Mouse (Mus musculus): ENCODE data around the gene Kcnd2. TPM values are rescaled to one million over a fixed set of nuclear protein-coding genes. Genes with fewer than 3 reads are reported as not detected.

Kcnd2 gene
- polyA plus RNA-seq, 1 experiment from 2014 or later: 0.06 TPM

GRCm38 (mm10) chr6:21391776-21392175, 176.5 kb downstream of the Kcnd2 start:
- H3K4me2 ChIP-seq (replicated peaks; ENCODE audit: low read depth, low read length): no peak overlapping the region
- no peaks in the 10 kb centered on the region for H3K36me3 ChIP-seq (ENCODE audit: insufficient read depth, low read length)
- no peak for DNase-seq (ENCODE audit: low spot score)
- TF ChIP-seq EP300 (IDR thresholded peaks at IDR 0.05) (no peak), CTCF (IDR thresholded peaks at IDR 0.05) (no peak)
- no peak overlapping the region for H3K9ac ChIP-seq (replicated peaks; ENCODE audit: low read depth)
- no peaks in the 10 kb centered on the region for H3K4me1 ChIP-seq (ENCODE audit: insufficient read depth, low read depth, low read length)
- no peak overlapping the region for H3K27ac ChIP-seq (ENCODE audit: low read length)
- no peaks in the 10 kb centered on the region for H3K27me3 ChIP-seq (replicated peaks; ENCODE audit: insufficient read depth, low read length)
- no peaks in the 10 kb centered on the region for H3K9me3 ChIP-seq (ENCODE audit: low read length)
- WGBS: 84% methylated on average over 4 of the region's 4 CpGs
- H3K4me3 ChIP-seq (ENCODE audit: low read depth, low read length): no peak overlapping the region
- ATAC-seq: no peak

DNA sequence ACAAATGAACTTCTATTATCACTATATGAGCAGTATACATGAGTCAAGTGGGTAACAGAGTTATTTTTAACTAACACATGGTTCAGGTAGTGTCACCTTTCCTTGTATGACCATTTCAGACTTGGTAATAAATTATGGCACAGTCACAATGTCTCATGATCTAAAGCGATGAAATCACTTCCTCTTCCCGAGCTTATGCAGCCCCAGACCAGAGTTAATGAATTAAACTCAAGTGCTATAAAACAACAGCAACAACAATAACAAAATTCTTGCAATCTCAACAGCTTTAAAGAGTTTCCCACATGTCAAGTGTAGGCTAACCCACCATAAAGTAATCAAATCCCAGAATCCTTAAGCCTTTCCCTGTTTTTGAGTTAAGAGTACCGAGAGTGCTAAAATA, 198.4 kb downstream of the Kcnd2 start:
- Histone ChIP-seq H3K4me2 (replicated peaks; ENCODE audit: low read depth, low read length) (no peak overlapping the region), H3K27me3 (replicated peaks; ENCODE audit: insufficient read depth, low read length) (no peaks in the 10 kb centered on the region), H3K9ac (replicated peaks; ENCODE audit: low read depth) (no peak overlapping the region), H3K36me3 (ENCODE audit: insufficient read depth, low read length) (no peaks in the 10 kb centered on the region), H3K4me3 (ENCODE audit: low read depth, low read length) (no peak overlapping the region), H3K27ac (ENCODE audit: low read length) (no peak overlapping the region), H3K4me1 (ENCODE audit: insufficient read depth, low read depth, low read length) (no peaks in the 10 kb centered on the region), H3K9me3 (ENCODE audit: low read length) (no peaks in the 10 kb centered on the region)
- DNase-seq (ENCODE audit: low spot score) (no peak), ATAC-seq (no peak)
- WGBS: 73% methylated on average over 3 of the region's 3 CpGs
- no peak for TF ChIP-seq CTCF (IDR thresholded peaks at IDR 0.05)

- H3K9ac ChIP-seq (replicated peaks; ENCODE audit: low read depth): no peak overlapping the region
- no peaks in the 10 kb centered on the region for H3K4me1 ChIP-seq (ENCODE audit: insufficient read depth, low read depth, low read length)
- H3K36me3 ChIP-seq (ENCODE audit: insufficient read depth, low read length): no peaks in the 10 kb centered on the region
- no peaks in the 10 kb centered on the region for H3K27me3 ChIP-seq (replicated peaks; ENCODE audit: insufficient read depth, low read length)
- no peak for DNase-seq (ENCODE audit: low spot score)
- 72% methylated on average over 6 of the region's 6 CpGs for WGBS
- TF ChIP-seq EP300 (IDR thresholded peaks at IDR 0.05) (no peak), CTCF (IDR thresholded peaks at IDR 0.05) (no peak)
- no peak overlapping the region for H3K27ac ChIP-seq (ENCODE audit: low read length)
- no peak for ATAC-seq
- H3K4me2 ChIP-seq (replicated peaks; ENCODE audit: low read depth, low read length): no peak overlapping the region
- no peak overlapping the region for H3K4me3 ChIP-seq (ENCODE audit: low read depth, low read length)
- H3K9me3 ChIP-seq (ENCODE audit: low read length): no peaks in the 10 kb centered on the region
Measured at GRCm38 (mm10) chr6:21418246-21418645, 202.9 kb downstream of the Kcnd2 start.

DNA sequence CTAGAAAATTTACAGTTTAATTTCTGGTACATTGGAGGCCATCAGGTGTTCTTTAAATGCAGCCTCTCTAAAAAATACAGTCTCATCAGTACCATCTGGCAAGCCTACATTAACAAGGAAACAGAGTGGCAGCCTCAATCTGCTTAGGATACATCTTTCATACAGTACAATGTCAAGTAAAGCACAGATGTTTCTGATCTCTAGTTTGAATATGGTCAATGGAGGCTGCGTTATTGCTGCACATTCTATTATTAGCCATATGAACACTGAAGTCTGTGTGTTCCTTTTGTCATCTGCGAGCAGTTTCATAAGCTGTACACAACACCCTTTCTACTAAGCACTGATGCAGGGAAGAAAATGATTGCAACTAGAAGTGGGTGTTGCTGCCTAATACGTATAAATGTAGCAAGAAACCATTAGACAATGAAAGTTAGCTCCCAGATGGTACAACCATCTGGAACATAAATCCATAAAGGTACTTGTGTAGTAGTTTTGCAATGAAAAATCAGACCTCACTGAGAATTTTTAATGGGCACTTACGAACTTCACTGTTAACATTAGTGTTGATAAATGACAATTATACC, 209.0 kb downstream of the Kcnd2 start:
- Histone ChIP-seq H3K36me3 (ENCODE audit: insufficient read depth, low read length) (no peaks in the 10 kb centered on the region), H3K9me3 (ENCODE audit: low read length) (no peaks in the 10 kb centered on the region), H3K27ac (ENCODE audit: low read length) (no peak overlapping the region), H3K27me3 (replicated peaks; ENCODE audit: insufficient read depth, low read length) (no peaks in the 10 kb centered on the region), H3K4me3 (ENCODE audit: low read depth, low read length) (no peak overlapping the region), H3K9ac (replicated peaks; ENCODE audit: low read depth) (no peak overlapping the region), H3K4me2 (replicated peaks; ENCODE audit: low read depth, low read length) (no peak overlapping the region), H3K4me1 (ENCODE audit: insufficient read depth, low read depth, low read length) (no peaks in the 10 kb centered on the region)
- no peak for TF ChIP-seq CTCF (IDR thresholded peaks at IDR 0.05)
- no peak for TF ChIP-seq EP300 (IDR thresholded peaks at IDR 0.05)
- no peak for ATAC-seq
- no peak for DNase-seq (ENCODE audit: low spot score)
- 74% methylated on average over 4 of the region's 4 CpGs for WGBS

GRCm38 (mm10) chr6:21431120-21431519, 215.8 kb downstream of the Kcnd2 start:
- no peaks in the 10 kb centered on the region for H3K27me3 ChIP-seq (replicated peaks; ENCODE audit: insufficient read depth, low read length)
- DNase-seq (ENCODE audit: low spot score) (no peak), ATAC-seq (no peak)
- 93% methylated on average over 1 of the region's 1 CpGs for WGBS
- H3K4me3 ChIP-seq (ENCODE audit: low read depth, low read length): no peak overlapping the region
- H3K36me3 ChIP-seq (ENCODE audit: insufficient read depth, low read length): no peaks in the 10 kb centered on the region
- no peaks in the 10 kb centered on the region for H3K9me3 ChIP-seq (ENCODE audit: low read length)
- no peak for TF ChIP-seq EP300 (IDR thresholded peaks at IDR 0.05)
- TF ChIP-seq CTCF (IDR thresholded peaks at IDR 0.05): no peak
- no peak overlapping the region for H3K4me2 ChIP-seq (replicated peaks; ENCODE audit: low read depth, low read length)
- no peak overlapping the region for H3K27ac ChIP-seq (ENCODE audit: low read length)
- no peaks in the 10 kb centered on the region for H3K4me1 ChIP-seq (ENCODE audit: insufficient read depth, low read depth, low read length)
- no peak overlapping the region for H3K9ac ChIP-seq (replicated peaks; ENCODE audit: low read depth)

- TF ChIP-seq EP300 (IDR thresholded peaks at IDR 0.05) (no peak), CTCF (IDR thresholded peaks at IDR 0.05) (no peak)
- H3K27ac ChIP-seq (ENCODE audit: low read length): no peak overlapping the region
- no peaks in the 10 kb centered on the region for H3K4me1 ChIP-seq (ENCODE audit: insufficient read depth, low read depth, low read length)
- no peak for ATAC-seq
- H3K9ac ChIP-seq (replicated peaks; ENCODE audit: low read depth): no peak overlapping the region
- no peaks in the 10 kb centered on the region for H3K27me3 ChIP-seq (replicated peaks; ENCODE audit: insufficient read depth, low read length)
- no peak overlapping the region for H3K4me3 ChIP-seq (ENCODE audit: low read depth, low read length)
- no peaks in the 10 kb centered on the region for H3K9me3 ChIP-seq (ENCODE audit: low read length)
- DNase-seq (ENCODE audit: low spot score): no peak
- H3K36me3 ChIP-seq (ENCODE audit: insufficient read depth, low read length): no peaks in the 10 kb centered on the region
- H3K4me2 ChIP-seq (replicated peaks; ENCODE audit: low read depth, low read length): no peak overlapping the region
Measured at GRCm38 (mm10) chr6:21464719-21465118, 249.4 kb downstream of the Kcnd2 start.

Measured in lung, postnatal 0 days (tissue).